Mouse (Mus musculus): ENCODE results near the gene Mrpl57.

Gene Mrpl57

GRCm38 (mm10) chr14:57859520-57859919, 33.5 kb downstream of the Mrpl57 start:
- no peak for DNase-seq (ENCODE audit: low spot score)

- DNase-seq (ENCODE audit: low spot score), result no peak
Measured at GRCm38 (mm10) chr14:57861987-57862412, 36.0 kb downstream of the Mrpl57 start.

DNA sequence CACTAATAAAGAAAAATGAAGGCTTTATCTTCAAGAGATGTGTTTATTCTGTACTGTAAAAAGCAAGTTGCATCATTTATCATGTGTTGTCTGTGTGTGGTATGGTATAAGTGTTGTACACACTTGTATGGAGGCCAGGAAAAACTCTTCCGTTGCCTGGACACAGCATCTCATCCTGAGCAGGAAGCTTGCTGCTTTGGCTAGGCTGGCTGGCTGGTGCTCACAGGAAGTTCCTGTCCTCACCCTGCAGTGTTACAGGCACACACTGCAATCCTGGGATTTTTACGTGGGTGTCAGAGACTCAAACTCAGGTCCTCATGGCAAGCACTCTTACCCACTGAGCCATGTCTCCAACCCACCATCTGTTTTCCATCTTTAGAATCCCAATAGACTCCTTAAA, 37.1 kb downstream of the Mrpl57 start:
- DNase-seq (ENCODE audit: low spot score), result no peak

- no peak for DNase-seq (ENCODE audit: low spot score)
Measured at GRCm38 (mm10) chr14:57865256-57865655, 39.2 kb downstream of the Mrpl57 start.

GRCm38 (mm10) chr14:57866676-57867276, 40.7 kb downstream of the Mrpl57 start:
- DNase-seq (ENCODE audit: low spot score), result no peak

GRCm38 (mm10) chr14:57877921-57878320, 51.9 kb downstream of the Mrpl57 start:
- DNase-seq (ENCODE audit: low spot score), result no peak

Data from urinary bladder, postnatal 14 days (tissue).